17 mouse cellular contexts compared by ENCODE assay signal in the genomic region with DNA sequence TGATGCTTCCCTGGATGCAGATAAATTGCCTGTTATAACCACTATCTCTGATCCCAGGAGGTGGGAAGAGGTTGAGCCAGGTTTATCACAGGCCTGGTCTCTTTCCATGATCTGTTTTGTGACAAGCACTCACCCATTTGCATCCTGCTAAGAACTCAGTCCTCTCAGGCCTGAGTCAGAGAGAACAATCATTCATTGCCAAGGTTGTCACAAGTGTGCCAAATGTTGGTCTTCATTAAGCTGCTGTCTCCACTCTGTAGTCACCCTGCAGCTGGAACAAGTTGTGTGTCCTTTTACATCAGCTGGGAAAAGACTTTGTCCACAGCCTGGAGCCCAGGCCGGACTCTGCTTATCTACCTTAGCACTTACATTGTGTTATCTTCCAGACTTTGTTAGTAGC.
DNase-seq lines count a peak whose midpoint lies in the region.
"Had no signal": no experiment of that assay in that cellular context is flagged by ENCODE, and none has a peak within 500 bp of the region (broad histone marks: within the 10 kb centered on the region; RNA-seq: fewer than 3 reads in every experiment).

No protein-coding gene starts in this region.

- intact Hi-C loops in heart, postnatal 14 days (cut with DNase I): no loop called here

- DNase-seq in adrenal gland, adult (ENCODE audit: inconsistent age in 2 of 2, low spot score in 1 of 2): peak; percentile 3 to 72
- no peak for DNase-seq in adrenal gland, postnatal 14 days
- DNase-seq in adrenal gland, postnatal 36 days: peak; percentile 6 to 16
- DNase-seq in adrenal gland, postnatal 4 days (ENCODE audit: low spot score in 2 of 2): no peak
- peak; percentile 66 for DNase-seq in heart, adult 11 months
- no peak for DNase-seq in heart, postnatal 14 days
- DNase-seq: cerebellum, adult 2 months; cerebellum, adult 9-11 months; cerebellum, postnatal 36 days; embryo, embryonic 11 days; forebrain, postnatal 0 days; gastrocnemius, adult 2 months; gastrocnemius, postnatal 14 days; heart, adult 18-20 months; heart, postnatal 10 days; heart, postnatal 4 days; kidney, adult 2 months had no signal

Comparison
In these comparisons a context has a peak if more than half of its experiments do, and no peak if none do; other contexts are left out.
1. DNase-seq: peak in adrenal gland, adult (2 of 2), adrenal gland, postnatal 36 days (2 of 2) and heart, adult 11 months (single experiment); none in adrenal gland, postnatal 14 days (single experiment), adrenal gland, postnatal 4 days (0 of 2) and heart, postnatal 14 days (0 of 2).